Mouse (Mus musculus): Measurements from ENCODE around the gene Gm5269. TPM values are rescaled to one million over a fixed set of nuclear protein-coding genes. Genes with fewer than 3 reads are reported as not detected.
A peak's percentile ranks its signal among the peaks of the same experiment; 100 is the strongest.

The Gm5269 gene
- total RNA-seq (2021): not detected
- polyA plus RNA-seq (2012; rRNA removed): not detected in 2 replicates
- long read RNA-seq: 0 reads

- Histone ChIP-seq H3K79me2 (replicated peaks; ENCODE audit: control insufficient read depth, insufficient read depth, low read length) (no peaks in the 10 kb centered on the region), H3K36me3 (ENCODE audit: control insufficient read depth, insufficient read depth, low read length) (no peaks in the 10 kb centered on the region), H3K27ac (no peak within 1 kb of the TSS), H3K4me1 (ENCODE audit: control insufficient read depth, insufficient read depth, low read length) (no peaks in the 10 kb centered on the region; the same call in 1 of the 2 replicates), H3K4me3 (no peak within 1 kb of the TSS), H3K9ac (ENCODE audit: low read depth, low read length) (no peak within 1 kb of the TSS), H3K27me3 (ENCODE audit: control insufficient read depth, insufficient read depth, low read length) (no peaks in the 10 kb centered on the region)
- DNase-seq: no peak
- intact Hi-C loops (cut with DNase I): no loop called here
- no peak for TF ChIP-seq EP300 (IDR thresholded peaks at IDR 0.05; ENCODE audit: insufficient read depth, low read depth, low read length)
- no peak for TF ChIP-seq CTCF (IDR thresholded peaks at IDR 0.05)
- no peak for TF ChIP-seq POLR2A (IDR thresholded peaks at IDR 0.05; ENCODE audit: insufficient read depth, low read depth, low read length)
Observed at GRCm38 (mm10) chr1:45890173-45890572, at the start of gene Gm5269. TSS of gene Gm5269 (minus strand) at chr1:45890273.

- intact Hi-C loops (cut with DNase I): loop anchor here (2.0 to 5.0 kb wide), 2 partner anchors 104 to 114 kb away; no protein-coding TSS in a partner anchor
- Histone ChIP-seq H3K9ac (ENCODE audit: low read depth, low read length) (no peak overlapping the region), H3K79me2 (replicated peaks; ENCODE audit: control insufficient read depth, insufficient read depth, low read length) (no peaks in the 10 kb centered on the region), H3K4me1 (ENCODE audit: control insufficient read depth, insufficient read depth, low read length) (no peaks in the 10 kb centered on the region), H3K27ac (no peak overlapping the region), H3K27me3 (ENCODE audit: control insufficient read depth, insufficient read depth, low read length) (no peaks in the 10 kb centered on the region), H3K36me3 (ENCODE audit: control insufficient read depth, insufficient read depth, low read length) (no peaks in the 10 kb centered on the region), H3K4me3 (no peak overlapping the region)
- TF ChIP-seq CTCF (IDR thresholded peaks at IDR 0.05) (peak; percentile 53), POLR2A (IDR thresholded peaks at IDR 0.05; ENCODE audit: insufficient read depth, low read depth, low read length) (no peak)
- DNase-seq: no peak
Observed at GRCm38 (mm10) chr1:45931127-45931526, 41.1 kb upstream of the Gm5269 start.

- 61% methylated on average over 3 of the region's 3 CpGs for WGBS
- no peak overlapping the region for H3K9ac ChIP-seq (ENCODE audit: low read depth, low read length)
- no peaks in the 10 kb centered on the region for H3K36me3 ChIP-seq (ENCODE audit: control insufficient read depth, insufficient read depth, low read length)
- intact Hi-C loops (cut with DNase I): no loop called here
- H3K4me3 ChIP-seq: no peak overlapping the region
- no peak overlapping the region for H3K27ac ChIP-seq
- no peaks in the 10 kb centered on the region; the same call in 1 of the 2 replicates for H3K4me1 ChIP-seq (ENCODE audit: control insufficient read depth, insufficient read depth, low read length)
- DNase-seq: no peak
- TF ChIP-seq EP300 (IDR thresholded peaks at IDR 0.05; ENCODE audit: insufficient read depth, low read depth, low read length) (no peak), CTCF (IDR thresholded peaks at IDR 0.05) (no peak), POLR2A (IDR thresholded peaks at IDR 0.05; ENCODE audit: insufficient read depth, low read depth, low read length) (no peak)
- H3K27me3 ChIP-seq (ENCODE audit: control insufficient read depth, insufficient read depth, low read length): no peaks in the 10 kb centered on the region
- no peaks in the 10 kb centered on the region for H3K79me2 ChIP-seq (replicated peaks; ENCODE audit: control insufficient read depth, insufficient read depth, low read length)
Observed at GRCm38 (mm10) chr1:45926911-45927310, 36.8 kb upstream of the Gm5269 start.

GRCm38 (mm10) chr1:45926393-45926763 is 36.3 kb upstream of the Gm5269 start, which contains the start of gene Slc40a1:
TSS of gene Slc40a1 (minus strand) at chr1:45926523.
- DNase-seq: no peak
- TF ChIP-seq POLR2A (IDR thresholded peaks at IDR 0.05; ENCODE audit: insufficient read depth, low read depth, low read length): no peak
- no peak for TF ChIP-seq CTCF (IDR thresholded peaks at IDR 0.05)
- TF ChIP-seq EP300 (IDR thresholded peaks at IDR 0.05; ENCODE audit: insufficient read depth, low read depth, low read length): no peak
- WGBS: 67% methylated on average over 9 of the region's 9 CpGs
- H3K9ac ChIP-seq (ENCODE audit: low read depth, low read length): peak within 1 kb of the TSS; percentile 65
- peak within 1 kb of the TSS; percentile 81 for H3K27ac ChIP-seq
- no peaks in the 10 kb centered on the region for H3K79me2 ChIP-seq (replicated peaks; ENCODE audit: control insufficient read depth, insufficient read depth, low read length)
- no peaks in the 10 kb centered on the region; the same call in 1 of the 2 replicates for H3K4me1 ChIP-seq (ENCODE audit: control insufficient read depth, insufficient read depth, low read length)
- no peaks in the 10 kb centered on the region for H3K36me3 ChIP-seq (ENCODE audit: control insufficient read depth, insufficient read depth, low read length)
- intact Hi-C loops (cut with DNase I): no loop called here
- H3K27me3 ChIP-seq (ENCODE audit: control insufficient read depth, insufficient read depth, low read length): no peaks in the 10 kb centered on the region
- H3K4me3 ChIP-seq: peak within 1 kb of the TSS; percentile 66

GRCm38 (mm10) chr1:45925500-45926392 is 35.7 kb upstream of the Gm5269 start:
- H3K79me2 ChIP-seq (replicated peaks; ENCODE audit: control insufficient read depth, insufficient read depth, low read length): no peaks in the 10 kb centered on the region
- peak overlapping the region; percentile 66 for H3K4me3 ChIP-seq
- under 1% methylated on average over 53 of the region's 53 CpGs for WGBS
- no peaks in the 10 kb centered on the region for H3K36me3 ChIP-seq (ENCODE audit: control insufficient read depth, insufficient read depth, low read length)
- peak overlapping the region; percentile 81 for H3K27ac ChIP-seq
- peak; percentile 88 to 89 for DNase-seq
- H3K27me3 ChIP-seq (ENCODE audit: control insufficient read depth, insufficient read depth, low read length): no peaks in the 10 kb centered on the region
- TF ChIP-seq POLR2A (IDR thresholded peaks at IDR 0.05; ENCODE audit: insufficient read depth, low read depth, low read length) (peak; percentile 77), EP300 (IDR thresholded peaks at IDR 0.05; ENCODE audit: insufficient read depth, low read depth, low read length) (no peak)
- H3K4me1 ChIP-seq (ENCODE audit: control insufficient read depth, insufficient read depth, low read length): no peaks in the 10 kb centered on the region; the same call in 1 of the 2 replicates
- intact Hi-C loops (cut with DNase I): no loop called here
- H3K9ac ChIP-seq (ENCODE audit: low read depth, low read length): peak overlapping the region; percentile 65

- H3K27me3 ChIP-seq (ENCODE audit: control insufficient read depth, insufficient read depth, low read length): no peaks in the 10 kb centered on the region
- H3K4me3 ChIP-seq: peak overlapping the region; percentile 66
- H3K36me3 ChIP-seq (ENCODE audit: control insufficient read depth, insufficient read depth, low read length): no peaks in the 10 kb centered on the region
- TF ChIP-seq CTCF (IDR thresholded peaks at IDR 0.05) (no peak), EP300 (IDR thresholded peaks at IDR 0.05; ENCODE audit: insufficient read depth, low read depth, low read length) (no peak)
- peak overlapping the region; percentile 65 for H3K9ac ChIP-seq (ENCODE audit: low read depth, low read length)
- intact Hi-C loops (cut with DNase I): no loop called here
- DNase-seq: no peak
- WGBS: 8% methylated on average over 7 of the region's 7 CpGs
- peak overlapping the region; percentile 81 for H3K27ac ChIP-seq
- H3K79me2 ChIP-seq (replicated peaks; ENCODE audit: control insufficient read depth, insufficient read depth, low read length): no peaks in the 10 kb centered on the region
- no peaks in the 10 kb centered on the region; the same call in 1 of the 2 replicates for H3K4me1 ChIP-seq (ENCODE audit: control insufficient read depth, insufficient read depth, low read length)
Observed at GRCm38 (mm10) chr1:45925131-45925499, 35.0 kb upstream of the Gm5269 start.

All from heart, adult 2 months (tissue).